Mouse (Mus musculus) embryo, embryonic 10 days (tissue): ENCODE results near the gene Cops6.
A peak's percentile ranks its signal among the peaks of the same experiment; 100 is the strongest.

Source experiments
- DNase-seq: peaks from one replicate; pipeline ENCODE4 v3.0.0-alpha.2; 2015; ENCODE audit warnings: low spot score

Cops6 gene

DNA sequence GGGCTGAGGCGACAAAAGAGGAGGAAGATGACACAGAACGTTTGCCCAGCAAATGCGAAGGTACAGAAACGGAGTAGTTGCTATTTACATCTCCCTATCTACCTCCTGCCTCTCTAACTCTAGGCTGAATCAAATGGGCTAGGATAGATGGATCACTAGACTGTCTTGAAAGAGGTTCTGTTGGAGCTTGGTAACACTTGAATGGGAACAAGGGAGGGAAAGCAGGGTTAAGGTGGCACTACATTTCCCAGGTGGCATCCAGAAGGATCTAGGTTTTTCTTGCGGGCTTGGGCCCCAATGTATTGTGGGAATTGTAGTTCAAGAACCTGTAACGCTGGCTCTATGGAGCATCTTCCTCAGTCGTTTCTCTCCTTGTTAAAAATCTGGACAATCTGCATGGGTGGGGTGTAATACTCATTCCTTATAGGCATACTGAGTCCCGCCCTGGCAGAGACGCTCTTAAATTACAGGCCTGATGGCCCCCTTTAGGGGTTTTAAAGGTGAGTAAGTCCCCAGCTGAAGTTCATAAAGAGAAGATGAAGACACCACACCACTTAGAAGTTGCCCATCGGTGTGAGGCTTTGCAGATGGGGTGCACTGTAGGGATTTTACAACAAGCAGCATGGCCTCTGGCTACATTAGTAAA lies 26.9 kb downstream of the Cops6 start:
- peak; percentile 85 for DNase-seq

DNA sequence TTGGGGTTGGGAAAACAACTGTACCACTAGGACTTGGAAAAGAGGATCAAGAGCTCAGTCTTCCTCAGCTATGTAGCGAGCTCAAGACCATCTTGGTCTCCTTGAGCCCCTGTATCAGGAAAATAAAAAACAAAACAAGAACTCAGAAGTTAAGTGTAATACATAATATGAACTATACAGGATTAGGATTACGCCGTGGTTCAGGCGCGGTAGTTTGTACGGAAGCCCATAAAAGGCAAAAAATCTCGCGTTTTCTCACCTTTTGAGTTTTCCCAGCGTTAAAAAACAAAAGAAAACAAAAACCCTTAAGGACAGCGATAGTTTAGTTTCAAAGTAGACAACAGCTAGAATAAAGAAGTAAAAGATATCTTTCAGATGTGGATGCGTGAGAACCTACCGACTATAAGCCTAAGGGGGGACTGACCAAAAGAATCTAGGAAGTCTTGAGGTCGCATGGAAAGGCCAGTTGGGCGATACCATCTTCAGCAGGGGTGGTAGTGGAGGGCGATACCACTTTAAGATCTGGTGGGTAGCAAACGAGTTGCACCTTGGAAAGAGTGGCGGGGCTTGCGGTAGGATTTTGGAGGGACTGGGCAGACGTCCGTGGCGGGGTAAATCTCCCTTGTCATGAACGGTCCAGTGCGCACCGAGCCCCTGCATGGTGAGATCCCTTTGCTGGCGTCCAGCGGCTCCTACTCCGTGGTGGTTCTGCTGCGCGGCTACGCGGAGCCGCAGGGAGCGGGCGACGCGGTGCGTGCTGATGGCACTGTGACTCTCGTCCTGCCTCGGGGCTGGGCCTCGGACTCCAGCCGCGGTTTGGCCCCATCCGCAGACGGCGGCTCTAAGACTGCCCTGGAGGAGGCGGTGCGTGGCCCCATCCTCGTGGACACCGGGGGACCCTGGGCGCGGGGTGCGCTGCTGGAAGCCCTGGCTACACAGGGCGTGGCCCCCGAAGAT lies 33.2 kb downstream of the Cops6 start, which contains the start of gene Mblac1:
Mblac1 (plus strand) TSS at position 544 of the 957 bp plus-strand sequence.
- peak; percentile 94 for DNase-seq

DNA sequence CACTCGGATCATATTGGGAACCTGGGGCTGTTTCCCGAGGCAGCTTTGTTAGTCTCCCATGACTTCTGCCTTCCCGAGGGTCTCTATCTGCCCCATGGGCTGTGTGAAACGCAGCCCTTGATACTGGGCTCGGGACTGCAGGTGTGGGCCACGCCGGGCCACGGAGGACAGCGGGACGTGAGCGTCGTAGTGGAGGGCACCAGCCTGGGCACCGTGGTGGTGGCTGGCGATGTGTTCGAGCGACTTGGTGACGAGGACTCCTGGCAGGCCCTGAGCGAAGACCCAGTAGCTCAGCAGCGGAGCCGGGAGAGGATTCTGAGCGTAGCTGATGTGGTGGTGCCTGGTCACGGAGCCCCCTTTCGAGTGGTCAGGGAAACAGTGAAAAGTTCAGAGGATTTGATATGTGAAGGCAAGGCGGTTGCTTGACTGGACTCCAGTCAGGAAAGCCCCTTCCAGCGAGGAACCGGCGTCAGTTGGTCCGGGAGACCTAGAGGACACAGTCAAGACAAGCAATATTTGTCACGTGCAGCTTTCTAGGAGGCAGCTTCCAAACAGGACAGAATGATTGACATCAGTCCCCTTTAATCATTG lies 34.0 kb downstream of the Cops6 start:
- DNase-seq = peak; percentile 67

DNA sequence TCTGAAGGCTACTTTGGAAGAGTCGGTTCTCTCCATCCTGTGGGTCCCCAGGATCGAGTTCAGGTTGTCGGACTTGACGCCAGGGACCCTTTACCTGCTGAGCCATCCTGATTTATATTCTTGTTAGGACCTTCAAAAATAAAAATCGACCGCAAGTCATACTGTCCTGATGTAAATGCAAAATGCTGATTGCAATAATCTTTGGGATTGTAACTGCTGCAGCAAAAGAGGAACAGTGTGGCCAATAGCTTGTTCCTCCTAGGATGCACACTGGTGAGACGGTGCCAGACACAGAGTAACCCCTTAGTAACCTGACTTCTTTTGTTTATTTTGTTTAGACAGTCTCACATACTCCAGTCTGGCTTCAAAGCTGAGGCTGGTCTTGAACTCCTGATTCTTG lies 34.6 kb downstream of the Cops6 start:
- no peak for DNase-seq

DNA sequence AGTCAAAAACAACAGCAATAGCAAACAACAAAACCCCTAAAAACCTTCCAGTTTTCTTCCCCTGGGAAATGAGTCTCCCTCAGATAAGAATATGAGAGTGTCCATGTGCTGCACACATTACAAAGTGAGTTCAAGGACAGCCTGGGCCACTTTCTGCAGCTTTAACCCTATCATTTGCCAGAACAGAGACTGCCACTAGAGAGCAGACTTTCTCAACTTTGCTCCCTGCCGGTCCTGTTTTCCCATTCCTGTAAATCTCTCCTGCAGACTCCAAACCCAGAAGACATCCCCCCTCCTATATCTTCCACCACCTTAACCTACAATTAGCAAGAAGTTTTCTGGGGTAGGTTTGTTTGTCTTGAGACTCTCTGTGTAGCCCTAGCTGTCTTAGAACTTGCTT lies 38.7 kb downstream of the Cops6 start:
- DNase-seq = peak; percentile 20

DNA sequence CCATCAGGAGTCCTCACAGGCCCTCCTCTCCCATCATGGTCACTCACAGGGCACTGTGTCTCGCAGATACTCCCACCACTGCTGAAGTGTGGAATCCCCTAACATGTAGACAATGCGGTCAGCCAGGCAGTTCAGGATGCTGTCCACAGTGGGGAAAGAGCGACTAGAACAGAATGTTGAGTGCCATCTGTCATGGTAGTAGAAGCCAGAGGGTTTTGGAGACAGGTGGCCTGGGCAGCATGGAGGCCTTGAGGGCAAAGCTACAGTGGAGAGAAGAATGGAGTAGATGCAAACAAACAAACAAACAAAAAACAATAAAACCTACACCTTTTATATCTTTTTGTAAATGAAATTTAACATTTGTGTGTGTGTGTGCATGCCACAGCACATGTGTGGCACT lies 41.2 kb downstream of the Cops6 start:
- no peak for DNase-seq

DNA sequence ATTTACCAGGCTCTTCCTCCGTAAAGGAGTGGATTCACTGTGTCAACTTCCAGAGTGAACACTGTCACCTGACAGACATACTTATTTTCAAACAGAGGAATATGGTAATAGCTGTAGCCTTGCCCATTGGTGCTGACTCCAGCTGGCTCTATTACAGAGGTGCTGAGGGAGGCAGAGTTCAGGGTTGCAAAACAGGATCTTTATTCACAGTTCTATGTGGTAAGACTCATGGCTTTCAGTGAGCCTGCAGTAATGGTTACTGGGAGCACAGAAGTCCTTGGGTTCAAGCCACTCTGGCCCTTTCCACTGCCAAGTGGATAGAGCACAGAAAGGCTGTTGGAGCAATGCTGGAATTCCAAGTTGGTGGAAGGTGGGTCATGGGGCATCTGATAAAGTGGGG lies 46.4 kb downstream of the Cops6 start:
- no peak for DNase-seq

DNA sequence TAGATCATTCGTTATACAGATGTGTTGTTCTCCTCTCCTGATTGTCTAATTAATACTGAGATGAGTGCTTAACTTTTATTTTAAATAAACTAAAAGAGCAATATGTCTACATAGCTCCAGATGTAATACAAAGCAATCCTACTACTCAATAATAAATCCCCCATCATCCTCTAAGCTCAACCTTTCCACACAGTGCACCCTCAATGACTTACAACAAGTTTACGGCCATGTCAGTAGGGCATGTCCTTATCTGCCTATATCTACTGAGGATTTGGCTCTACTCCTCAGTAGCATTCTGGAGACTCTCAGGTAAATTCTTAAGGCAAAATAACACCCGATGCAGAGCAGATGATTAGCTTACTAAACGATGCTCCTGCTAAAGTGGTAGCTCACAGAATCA lies 47.0 kb downstream of the Cops6 start:
- no peak for DNase-seq
